Mouse (Mus musculus) heart, adult 18-20 months (tissue): ENCODE measurements around the gene Slc4a5. TPM values are rescaled to one million over a fixed set of nuclear protein-coding genes. Genes with fewer than 3 reads are reported as not detected.

ENCODE experiments used
- DNase-seq, 2 experiments: peaks; one replicate each; pipeline ENCODE4 v3.0.0; 2021 to 2022; ENCODE audit warnings: mixed read lengths in 1 of 2
- total RNA-seq, 2 experiments: library from RNA; stranded (reverse); gene quantifications; 2 replicates each; pipeline ENCODE4 v1.2.3; 2021

The Slc4a5 gene
- total RNA-seq, 2 experiments from 2014 or later: 0.08 TPM; not detected in 1

GRCm38 (mm10) chr6:83351490-83352160, 132.0 kb downstream of the Slc4a5 start:
- no peak for DNase-seq

- DNase-seq: no peak
Observed at GRCm38 (mm10) chr6:83352666-83353410, 133.2 kb downstream of the Slc4a5 start.

Other genes starting within 250 kb of the Slc4a5 start
- gene Dok1, start 186.4 kb upstream of the Slc4a5 start, total RNA-seq: 1 to 10 TPM; 2.7 to 4.7 TPM
- gene Loxl3, start 185.7 kb upstream of the Slc4a5 start, total RNA-seq: 1 to 10 TPM; 1.7 to 2.3 TPM
- gene Aup1, start 165.3 kb upstream of the Slc4a5 start, total RNA-seq: 10 to 100 TPM; 76.3 to 77.2 TPM
- 10 to 100 TPM; 31.2 to 32.7 TPM for gene Htra2, start 164.6 kb upstream of the Slc4a5 start, total RNA-seq
- under 1 TPM; 0.20 to 0.87 TPM for gene Dqx1, start 162.0 kb upstream of the Slc4a5 start, total RNA-seq
- not detected for gene Tlx2, start 149.5 kb upstream of the Slc4a5 start, total RNA-seq
- gene Pcgf1, start 142.0 kb upstream of the Slc4a5 start, total RNA-seq: 1 to 10 TPM; 7.4 to 9.6 TPM
- 1 to 10 TPM; 1.3 to 1.5 TPM for gene Lbx2, start 133.5 kb upstream of the Slc4a5 start, total RNA-seq
- gene Ccdc142, start 118.2 kb upstream of the Slc4a5 start, total RNA-seq: 1 to 10 TPM; 1.3 to 1.5 TPM
- gene Gm42688, start 118.2 kb upstream of the Slc4a5 start, total RNA-seq: 1 to 10 TPM in 1 of 2 experiments, under 1 TPM in 1; 0.89 to 1.2 TPM
- 100 to 1,000 TPM; 124 to 135 TPM for gene Mrpl53, start 110.8 kb upstream of the Slc4a5 start, total RNA-seq
- gene Mogs, start 104.3 kb upstream of the Slc4a5 start, total RNA-seq: 10 to 100 TPM in 1 of 2 experiments, 1 to 10 TPM in 1; 9.3 to 10.3 TPM
- gene Wbp1, start 98.3 kb upstream of the Slc4a5 start, total RNA-seq: 10 to 100 TPM; 68.8 to 74.6 TPM
- 10 to 100 TPM; 11.9 to 15.7 TPM for gene Ino80b, start 94.4 kb upstream of the Slc4a5 start, total RNA-seq
- 1 to 10 TPM; 3.5 to 5.9 TPM for gene Rtkn, start 84.4 kb upstream of the Slc4a5 start, total RNA-seq
- 1 to 10 TPM; 1.6 to 1.8 TPM for gene Wdr54, start 63.4 kb upstream of the Slc4a5 start, total RNA-seq
- under 1 TPM; 0.12 to 0.18 TPM for gene 1700003E16Rik, start 63.4 kb upstream of the Slc4a5 start, total RNA-seq
- gene Dctn1, start 53.9 kb upstream of the Slc4a5 start, total RNA-seq: 100 to 1,000 TPM; 130 to 133 TPM
- 1 to 10 TPM; 2.3 to 3.8 TPM for gene Mthfd2, start 106.1 kb downstream of the Slc4a5 start, total RNA-seq
- gene Mob1a, start 106.2 kb downstream of the Slc4a5 start, total RNA-seq: 10 to 100 TPM; 23.8 to 26.6 TPM
- gene Bola3, start 129.3 kb downstream of the Slc4a5 start, total RNA-seq: 100 to 1,000 TPM; 388 to 397 TPM
- gene Tet3, start 239.3 kb downstream of the Slc4a5 start, total RNA-seq: 10 to 100 TPM; 11.5 to 12.7 TPM